Mouse (Mus musculus) G1E-ER4 (cell line): Measurements from ENCODE around the gene Cyp46a1. TPM values are rescaled to one million over a fixed set of nuclear protein-coding genes. Genes with fewer than 3 reads are reported as not detected.

Experiments
- GATA1 ChIP-seq: IDR thresholded peaks from one replicate; pipeline ENCODE4 v1.8.0; 2012; ENCODE audit warnings: low read length, inconsistent platforms
- polyA plus RNA-seq: library from polyadenylated mRNA; stranded (reverse); fragments of >175 nt; gene quantifications from 2 replicates; pipeline ENCODE4 v1.2.3, GENCODE M21; 2012

The Cyp46a1 gene
- polyA plus RNA-seq, 1 experiment = not detected

GRCm38 (mm10) chr12:108371429-108371765, 37.2 kb downstream of the Cyp46a1 start:
- no peak for TF ChIP-seq GATA1

GRCm38 (mm10) chr12:108372241-108372640, 38.1 kb downstream of the Cyp46a1 start:
- TF ChIP-seq GATA1 = no peak

GRCm38 (mm10) chr12:108373611-108374010, 39.4 kb downstream of the Cyp46a1 start:
- TF ChIP-seq GATA1 = no peak

GRCm38 (mm10) chr12:108374689-108375088, 40.5 kb downstream of the Cyp46a1 start:
- TF ChIP-seq GATA1 = no peak

- TF ChIP-seq GATA1 = no peak
Measured at GRCm38 (mm10) chr12:108378379-108379133, 44.4 kb downstream of the Cyp46a1 start.

GRCm38 (mm10) chr12:108386476-108387232, 52.5 kb downstream of the Cyp46a1 start:
- TF ChIP-seq GATA1 = no peak

GRCm38 (mm10) chr12:108389718-108390117, 55.5 kb downstream of the Cyp46a1 start:
- no peak for TF ChIP-seq GATA1

GRCm38 (mm10) chr12:108392254-108393044, 58.3 kb downstream of the Cyp46a1 start:
- TF ChIP-seq GATA1 = no peak

GRCm38 (mm10) chr12:108393082-108393481, 58.9 kb downstream of the Cyp46a1 start:
- no peak for TF ChIP-seq GATA1

GRCm38 (mm10) chr12:108393637-108394036, 59.5 kb downstream of the Cyp46a1 start:
- no peak for TF ChIP-seq GATA1

GRCm38 (mm10) chr12:108394534-108395284, 60.5 kb downstream of the Cyp46a1 start:
- TF ChIP-seq GATA1 = no peak

- no peak for TF ChIP-seq GATA1
Measured at GRCm38 (mm10) chr12:108395285-108395660, 61.1 kb downstream of the Cyp46a1 start.

- TF ChIP-seq GATA1 = no peak
Measured at GRCm38 (mm10) chr12:108396081-108396947, 62.1 kb downstream of the Cyp46a1 start.

- no peak for TF ChIP-seq GATA1
Measured at GRCm38 (mm10) chr12:108398681-108399080, 64.5 kb downstream of the Cyp46a1 start.

- no peak for TF ChIP-seq GATA1
Measured at GRCm38 (mm10) chr12:108399191-108399590, 65.0 kb downstream of the Cyp46a1 start.
